Mouse (Mus musculus) limb, embryonic 14.5 days (tissue): ENCODE measurements around the gene Sertad2. TPM values are rescaled to one million over a fixed set of nuclear protein-coding genes. Genes with fewer than 3 reads are reported as not detected.
A peak's percentile ranks its signal among the peaks of the same experiment; 100 is the strongest.

Source experiments
- ATAC-seq: fragments of 200-750 bp; cut with Nextera tagmentation; 2 replicates; pipeline ENCODE4 v1.8.0; 2017; ENCODE audit warnings: low read depth, moderate number of reproducible peaks, moderate TSS enrichment; ENCODE audit not compliant: low FRiP score
- DNase-seq: peaks from one replicate; pipeline ENCODE4 v3.0.0-alpha.2; 2015; ENCODE audit warnings: low spot score
- H3K27ac ChIP-seq: fragments of 300-500 bp; sonication (generic); replicated peaks from 2 replicates; pipeline ENCODE4 v1.5.1; 2014; ENCODE audit warnings: low read depth, mild to moderate bottlenecking, low read length, moderate library complexity, mixed read lengths
- H3K27me3 ChIP-seq: fragments of 300-500 bp; sonication (generic); 2 replicates; pipeline ENCODE4 v1.6.1; 2014; ENCODE audit warnings: low read length, mixed read lengths; ENCODE audit not compliant: control insufficient read depth, insufficient read depth
- H3K36me3 ChIP-seq: fragments of 300-500 bp; sonication (generic); 2 replicates; pipeline ENCODE4 v1.6.1; 2014; ENCODE audit warnings: mild to moderate bottlenecking, low read length, moderate library complexity, mixed read lengths; ENCODE audit not compliant: control insufficient read depth, insufficient read depth
- H3K4me1 ChIP-seq: fragments of 300-500 bp; sonication (generic); 2 replicates; pipeline ENCODE4 v1.6.1; 2014; ENCODE audit warnings: antibody characterized with exemption, low read length, mixed read lengths; ENCODE audit not compliant: control insufficient read depth, insufficient read depth
- H3K4me2 ChIP-seq: fragments of 300-500 bp; sonication (generic); replicated peaks from 2 replicates; pipeline ENCODE4 v1.6.1; 2014; ENCODE audit warnings: low read depth, mild to moderate bottlenecking, low read length, moderate library complexity; ENCODE audit not compliant: severe bottlenecking
- H3K4me3 ChIP-seq: fragments of 300-500 bp; sonication (generic); replicated peaks from 2 replicates; pipeline ENCODE4 v1.5.1; 2014; ENCODE audit warnings: low read length
- H3K9ac ChIP-seq: fragments of 300-500 bp; sonication (generic); 2 replicates; pipeline ENCODE4 v1.6.1; 2014; ENCODE audit warnings: mild to moderate bottlenecking, low read depth, low read length, moderate library complexity; ENCODE audit not compliant: severe bottlenecking
- H3K9me3 ChIP-seq: fragments of 300-500 bp; sonication (generic); 2 replicates; pipeline ENCODE4 v1.6.1; 2016; ENCODE audit warnings: low read length; ENCODE audit not compliant: control insufficient read depth
- POLR2A ChIP-seq: fragments of 200-500 bp; IDR thresholded peaks from 2 replicates; pipeline ENCODE4 v1.8.0; 2012; ENCODE audit warnings: inconsistent platforms, mild to moderate bottlenecking, moderate library complexity, borderline replicate concordance; ENCODE audit not compliant: insufficient read depth, insufficient read length; ENCODE audit errors: extremely low read depth
- WGBS: fragments of 180-500 bp; shearing (Covaris S2); extraction: QIAGEN DNeasy Blood & Tissue Kit; methylation state at CpG from one replicate; pipeline ENCODE4 v1.1.7; 2014; 5-methylcytosine and 5-hydroxymethylcytosine counted together
- polyA plus RNA-seq, 2 experiments: library from polyadenylated mRNA; depleted of rRNA in 1 of 2; stranded (reverse) in 1 of 2; unstranded in 1 of 2; fragments of >200 nt; fragmentation: Nextera tagmentation in 1 of 2; extraction: Ambion mirVana in 1 of 2; gene quantifications; 2 replicates each; pipeline versions ENCODE4 v1.2.1 to v1.2.3; 2012 to 2014

Sertad2 gene
- 21.1 and 32.2 TPM in 2 replicates for polyA plus RNA-seq (2012; rRNA removed)
- 40.1 and 43.1 TPM in 2 replicates for polyA plus RNA-seq (2014; fragmentation: Nextera tagmentation; extraction: Ambion mirVana)

DNA sequence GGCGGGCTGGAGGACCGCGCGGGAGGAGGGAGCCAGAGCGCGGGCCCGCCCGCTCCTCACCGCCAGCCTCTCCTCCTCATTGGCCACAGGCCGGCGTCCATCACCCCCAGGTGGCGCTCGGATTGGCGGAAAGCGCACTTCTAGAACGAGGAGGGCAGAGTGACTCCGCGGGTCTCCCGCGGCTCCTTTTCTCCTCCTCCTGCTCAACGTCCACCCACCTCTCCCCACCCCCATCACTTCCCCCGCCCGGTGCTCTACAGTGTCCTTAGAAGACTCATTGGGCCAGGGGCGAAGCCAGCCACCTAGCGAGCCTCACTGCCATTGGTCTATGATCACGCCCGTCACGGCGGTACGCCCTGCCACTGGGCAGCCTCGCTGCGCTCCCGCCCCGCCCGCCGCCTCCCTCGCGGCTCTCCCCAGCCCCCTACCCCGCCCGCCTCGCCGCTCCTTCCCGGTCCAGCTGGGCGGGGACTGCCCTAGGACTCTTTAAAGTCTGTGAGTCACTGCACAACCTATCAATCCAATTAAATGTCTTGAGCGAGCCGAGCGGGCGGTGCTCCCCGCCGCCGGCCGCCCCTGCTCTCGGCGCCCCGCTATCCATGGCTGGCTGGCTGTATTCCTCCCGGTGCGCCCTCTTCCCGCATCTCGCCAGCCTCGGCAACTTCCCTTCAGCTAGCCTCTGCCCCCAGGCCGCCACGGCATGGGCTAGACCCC lies at the start of gene Sertad2:
Gene Sertad2, plus strand, starts transcription at position 515 of the 714 bp plus-strand sequence.
- H3K27me3 ChIP-seq, result no peaks in the 10 kb centered on the region
- H3K4me3 ChIP-seq, result peak within 1 kb of the TSS; percentile 88
- H3K27ac ChIP-seq, result peak within 1 kb of the TSS; percentile 93
- under 1% methylated on average over 26 of the region's 62 CpGs for WGBS
- 0 out of 2 replicates have a peak, but pooled peaks have one; percentile 23 for TF ChIP-seq POLR2A
- peak within 1 kb of the TSS; percentile 69 for H3K4me2 ChIP-seq
- H3K4me1 ChIP-seq, result peaks cover 8% of the 10 kb centered on the region; the same call in 1 of the 2 replicates
- ATAC-seq (peak; percentile 98), DNase-seq (peak; percentile 100)
- H3K9me3 ChIP-seq, result no peaks in the 10 kb centered on the region
- no peaks in the 10 kb centered on the region for H3K36me3 ChIP-seq
- H3K9ac ChIP-seq, result peak within 1 kb of the TSS; percentile 86

DNA sequence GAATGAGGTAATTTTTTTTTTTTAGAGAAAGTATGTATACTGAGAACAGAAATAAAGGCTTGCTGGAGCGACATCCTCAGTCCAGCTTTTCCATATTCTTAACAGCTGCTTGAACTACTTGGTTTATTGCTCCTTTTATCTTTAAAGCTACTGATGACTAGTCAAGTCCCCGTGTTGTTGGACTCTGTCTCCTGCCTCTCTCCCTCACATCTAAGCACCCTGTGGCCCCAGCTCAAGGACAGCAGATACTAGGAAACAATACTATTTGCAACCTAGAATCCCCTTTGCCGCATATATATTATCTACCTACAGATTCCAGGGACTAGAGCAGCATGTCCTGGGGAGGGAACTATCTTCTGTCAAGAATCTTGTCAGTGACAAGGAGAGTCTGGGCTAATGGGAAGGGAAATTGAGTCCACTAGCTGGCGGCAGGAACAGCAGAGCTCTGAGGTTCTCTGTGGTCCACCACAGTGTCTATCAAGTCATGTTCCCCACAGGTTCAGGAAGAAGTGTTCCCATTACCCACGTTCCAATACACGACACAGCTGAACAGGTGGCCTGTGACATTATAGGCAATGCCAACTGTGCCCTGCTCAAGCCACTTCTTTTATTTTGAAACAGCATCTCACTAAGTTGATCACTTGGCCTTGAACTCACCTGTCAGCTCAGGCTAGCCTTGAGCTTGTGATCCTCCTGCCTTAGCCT lies 49.0 kb upstream of the Sertad2 start:
- H3K36me3 ChIP-seq, result no peaks in the 10 kb centered on the region
- no peak overlapping the region for H3K27ac ChIP-seq
- 67% methylated on average over 6 of the region's 6 CpGs for WGBS
- TF ChIP-seq POLR2A, result no peak
- H3K9me3 ChIP-seq, result no peaks in the 10 kb centered on the region
- no peak for DNase-seq
- H3K4me3 ChIP-seq, result no peak overlapping the region
- no peak for ATAC-seq
- no peak overlapping the region for H3K9ac ChIP-seq
- no peak overlapping the region for H3K4me2 ChIP-seq
- no peaks in the 10 kb centered on the region for H3K4me1 ChIP-seq
- H3K27me3 ChIP-seq, result no peaks in the 10 kb centered on the region

DNA sequence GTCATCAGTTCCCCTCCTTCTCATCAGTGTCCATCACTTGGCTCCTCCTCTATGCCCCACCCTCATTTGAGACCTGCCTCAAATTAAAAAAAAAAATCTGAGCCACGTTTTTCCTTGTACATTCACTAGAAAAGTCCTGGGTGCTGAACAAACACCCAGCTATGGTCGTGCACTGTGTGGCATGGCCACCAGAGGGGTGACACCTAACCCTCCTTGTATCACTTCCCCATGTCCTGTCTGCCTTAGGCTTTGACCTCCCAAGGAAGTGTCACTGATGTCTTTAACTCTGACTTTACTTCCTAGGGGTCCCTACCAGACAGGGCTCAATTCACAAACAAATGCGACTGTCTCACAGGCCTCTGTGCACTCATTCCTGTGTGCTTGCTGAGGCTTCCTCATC lies 42.5 kb upstream of the Sertad2 start:
- Histone ChIP-seq H3K36me3 (no peaks in the 10 kb centered on the region), H3K4me3 (no peak overlapping the region), H3K4me1 (no peaks in the 10 kb centered on the region), H3K27me3 (no peaks in the 10 kb centered on the region), H3K27ac (no peak overlapping the region), H3K9ac (no peak overlapping the region), H3K9me3 (no peaks in the 10 kb centered on the region), H3K4me2 (no peak overlapping the region)
- no peak for DNase-seq
- no peak for TF ChIP-seq POLR2A
- no peak for ATAC-seq
- 45% methylated on average over 3 of the region's 3 CpGs for WGBS

DNA sequence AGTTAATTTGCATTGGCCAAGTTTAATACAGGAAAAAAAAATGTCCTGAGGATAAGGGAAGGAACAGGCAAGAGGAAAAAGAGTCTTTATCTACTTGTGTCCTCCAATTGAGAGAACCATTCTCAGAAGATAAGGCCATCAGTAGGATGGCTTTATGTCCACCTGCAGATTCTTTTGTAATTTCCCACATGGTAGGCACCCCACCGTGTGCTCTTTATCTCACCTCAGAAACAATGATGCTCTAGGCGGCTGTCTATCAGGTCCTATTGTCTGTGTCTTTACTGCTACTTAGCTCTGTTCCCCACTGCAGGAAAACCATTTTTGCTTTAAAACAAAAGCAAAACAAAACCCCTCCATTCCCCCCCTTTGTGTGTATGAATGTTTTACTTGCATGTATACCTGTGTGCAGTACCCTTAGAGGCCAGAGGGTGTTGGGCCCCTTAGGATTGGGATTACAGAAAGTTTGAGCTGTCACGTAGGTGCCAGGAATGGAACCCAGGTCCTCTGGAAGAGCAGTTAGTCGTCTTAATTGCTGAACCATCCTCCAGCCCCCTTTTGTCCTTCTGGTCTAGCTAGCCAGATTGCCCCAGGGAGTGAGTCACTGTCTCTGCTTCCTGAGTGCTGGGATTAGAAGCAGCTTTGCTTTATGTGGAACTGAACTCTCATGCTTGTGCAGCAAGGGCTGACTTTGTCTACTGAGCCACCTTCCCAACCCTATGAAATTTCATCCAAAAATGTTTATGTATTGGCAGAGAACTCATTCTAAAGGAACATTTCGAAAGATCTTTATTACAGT lies 41.7 kb upstream of the Sertad2 start:
- H3K36me3 ChIP-seq, result no peaks in the 10 kb centered on the region
- no peak for TF ChIP-seq POLR2A
- WGBS, result 70% methylated on average over 5 of the region's 5 CpGs
- no peak for DNase-seq
- H3K27ac ChIP-seq, result no peak overlapping the region
- no peaks in the 10 kb centered on the region for H3K27me3 ChIP-seq
- ATAC-seq, result no peak
- no peaks in the 10 kb centered on the region for H3K4me1 ChIP-seq
- no peaks in the 10 kb centered on the region for H3K9me3 ChIP-seq
- H3K4me2 ChIP-seq, result no peak overlapping the region
- no peak overlapping the region for H3K4me3 ChIP-seq
- H3K9ac ChIP-seq, result no peak overlapping the region

DNA sequence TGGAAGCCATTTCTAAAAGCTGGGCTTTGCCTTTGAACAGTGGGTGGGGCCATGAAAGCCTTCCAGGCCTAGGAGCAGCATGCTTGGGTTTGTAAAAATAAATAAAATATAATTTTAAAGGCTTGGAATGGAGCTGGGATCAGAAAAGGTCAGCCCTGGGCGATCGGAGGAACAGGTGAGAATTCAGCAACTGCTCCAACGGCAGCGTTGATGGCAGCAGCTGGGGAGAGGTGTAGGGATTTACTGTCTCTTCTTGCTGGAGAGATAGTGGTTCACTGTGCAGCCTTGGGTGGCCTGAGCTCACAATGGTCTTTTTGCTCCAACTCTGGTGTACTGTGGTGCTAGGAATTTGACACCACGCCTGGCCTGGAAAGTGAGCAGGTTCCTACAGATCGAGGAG lies 29.5 kb upstream of the Sertad2 start:
- peaks cover 15% of the 10 kb centered on the region for H3K4me1 ChIP-seq
- no peak overlapping the region for H3K9ac ChIP-seq
- no peaks in the 10 kb centered on the region for H3K36me3 ChIP-seq
- WGBS, result 64% methylated on average over 6 of the region's 6 CpGs
- 0 out of 2 replicates have a peak, but pooled peaks have one; percentile 41 for ATAC-seq
- no peaks in the 10 kb centered on the region for H3K9me3 ChIP-seq
- H3K4me3 ChIP-seq, result no peak overlapping the region
- no peaks in the 10 kb centered on the region for H3K27me3 ChIP-seq
- no peak overlapping the region for H3K27ac ChIP-seq
- DNase-seq, result no peak
- TF ChIP-seq POLR2A, result no peak
- H3K4me2 ChIP-seq, result no peak overlapping the region
